Mouse (Mus musculus): Measurements from ENCODE around the gene 2610044O15Rik8.

Gene 2610044O15Rik8

GRCm38 (mm10) chr8:129234027-129234733 is at the start of gene 2610044O15Rik8:
2610044O15Rik8 (minus strand) TSS chr8:129234406.
- peak; percentile 83 for DNase-seq (ENCODE audit: low spot score)

DNA sequence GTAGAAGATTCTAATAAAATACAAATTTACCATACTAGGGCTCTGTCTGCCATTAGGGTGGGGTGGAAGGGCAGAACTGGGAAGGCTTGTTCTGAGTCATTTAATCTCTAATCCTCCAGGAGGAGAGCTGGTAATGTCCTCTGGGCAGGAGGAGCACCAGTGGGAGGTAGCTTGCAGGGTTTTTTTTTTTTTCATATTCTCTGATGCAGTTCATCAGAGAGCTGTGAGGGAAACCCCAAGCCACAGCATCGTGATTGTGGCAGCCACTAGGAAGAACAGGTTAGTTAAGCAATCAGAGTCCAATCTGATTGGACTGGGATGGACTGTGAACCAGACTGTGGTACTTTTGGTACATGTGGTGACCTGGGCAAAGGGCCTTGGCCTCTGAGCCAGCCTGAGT is 31.7 kb upstream of the 2610044O15Rik8 start:
- DNase-seq (ENCODE audit: low spot score), result no peak

DNA sequence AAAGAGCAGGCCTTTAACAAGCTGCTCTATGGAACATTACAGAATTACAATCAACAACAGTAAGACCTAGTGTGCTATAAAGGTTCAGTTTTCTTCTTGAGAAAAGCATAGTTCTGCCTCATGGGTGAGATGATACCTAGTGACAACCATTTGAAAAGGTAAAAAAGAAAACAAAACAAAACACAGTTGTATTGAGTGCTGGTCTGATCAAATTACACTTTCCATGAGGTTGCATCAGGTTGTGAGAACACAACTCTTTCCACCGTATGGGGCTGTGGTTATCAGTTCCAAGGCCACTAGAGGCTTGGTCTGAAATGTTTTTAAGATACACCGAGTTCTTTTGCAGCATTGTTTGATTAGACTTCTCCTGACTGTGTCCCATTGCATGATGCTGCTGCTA is 30.1 kb upstream of the 2610044O15Rik8 start:
- no peak for DNase-seq (ENCODE audit: low spot score)

- DNase-seq (ENCODE audit: low spot score), result peak; percentile 53
Measured at GRCm38 (mm10) chr8:129263211-129263927, 29.2 kb upstream of the 2610044O15Rik8 start.

GRCm38 (mm10) chr8:129233664-129234026 is 561 bp downstream of the 2610044O15Rik8 start:
- DNase-seq (ENCODE audit: low spot score), result no peak

All from ovary, adult 18-20 months (tissue).